Mouse (Mus musculus): Measurements from ENCODE around the gene Nek6.

Nek6 gene

GRCm38 (mm10) chr2:38523781-38524445, 12.5 kb downstream of the Nek6 start:
- ChIA-PET POLR2A (interaction anchor here in 2 of 4 experiments (0.6 to 7.4 kb wide), 12 partner anchors 8 to 78 kb away, joined by 3 to 58 read pairs (median 4); partner anchors contain the start of gene Nek6 (in 1 of the 2)), CTCF (interaction anchor here in 1 of 4 experiments (1.1 kb wide), 1 partner anchor 90 kb away, joined by 4 read pairs; no protein-coding TSS in a partner anchor)

- POLR2A ChIA-PET = interaction anchor here in 2 of 4 experiments (0.5 to 7.4 kb wide), 7 partner anchors 8 to 98 kb away, joined by 3 to 58 read pairs (median 5); no protein-coding TSS in a partner anchor
- CTCF ChIA-PET = no interaction called here
Observed at GRCm38 (mm10) chr2:38525034-38525433, 13.6 kb downstream of the Nek6 start.

GRCm38 (mm10) chr2:38529582-38530152, 18.2 kb downstream of the Nek6 start:
- POLR2A ChIA-PET = interaction anchor here in 3 of 4 experiments (0.6 to 3.3 kb wide), 10 partner anchors 8 to 43 kb away, joined by 3 to 25 read pairs (median 4); no protein-coding TSS in a partner anchor

GRCm38 (mm10) chr2:38530955-38531381, 19.5 kb downstream of the Nek6 start:
- CTCF ChIA-PET = no interaction called here
- POLR2A ChIA-PET = interaction anchor here in 2 of 4 experiments (1.0 to 3.3 kb wide), 3 partner anchors 9 to 14 kb away, joined by 3 to 25 read pairs (median 5); no protein-coding TSS in a partner anchor

More at GRCm38 (mm10) chr2:38529582-38530152, 18.2 kb downstream of the Nek6 start:
- CTCF ChIA-PET = interaction anchor here in 1 of 4 experiments (1.0 kb wide), 1 partner anchor 96 kb away, joined by 3 read pairs; no protein-coding TSS in a partner anchor

- ChIA-PET POLR2A (interaction anchor here in 2 of 4 experiments (0.8 to 7.2 kb wide), 10 partner anchors 8 to 53 kb away, joined by 3 to 141 read pairs (median 6); no protein-coding TSS in a partner anchor), CTCF (no interaction called here)
Observed at GRCm38 (mm10) chr2:38533322-38533721, 21.9 kb downstream of the Nek6 start.

- POLR2A ChIA-PET = interaction anchor here in 2 of 4 experiments (0.8 to 7.2 kb wide), 12 partner anchors 8 to 53 kb away, joined by 3 to 141 read pairs (median 6); no protein-coding TSS in a partner anchor
- CTCF ChIA-PET = interaction anchor here in 1 of 4 experiments (0.8 kb wide), 1 partner anchor 44 kb away, joined by 3 read pairs; no protein-coding TSS in a partner anchor
Observed at GRCm38 (mm10) chr2:38533767-38534166, 22.3 kb downstream of the Nek6 start.

- ChIA-PET CTCF (interaction anchor here in 2 of 4 experiments (0.8 to 1.4 kb wide), 2 partner anchors 44 to 63 kb away, joined by 3 to 4 read pairs; no protein-coding TSS in a partner anchor), POLR2A (interaction anchor here in 3 of 4 experiments (0.6 to 7.2 kb wide), 20 partner anchors 7 to 70 kb away, joined by 3 to 141 read pairs (median 4); partner anchors contain the start of gene Nek6 (in 1 of the 3))
Observed at GRCm38 (mm10) chr2:38534241-38534940, 22.9 kb downstream of the Nek6 start.

- CTCF ChIA-PET = interaction anchor here in 1 of 4 experiments (1.4 kb wide), 1 partner anchor 63 kb away, joined by 4 read pairs; no protein-coding TSS in a partner anchor
- POLR2A ChIA-PET = interaction anchor here (0.6 to 7.2 kb wide), 27 partner anchors 9 to 87 kb away, joined by 3 to 141 read pairs (median 5); partner anchors contain the start of gene Nek6 (in 1 of the 4)
Observed at GRCm38 (mm10) chr2:38535051-38535450, 23.6 kb downstream of the Nek6 start.

GRCm38 (mm10) chr2:38535521-38536220, 24.2 kb downstream of the Nek6 start:
- CTCF ChIA-PET = interaction anchor here in 1 of 4 experiments (1.4 kb wide), 1 partner anchor 62 kb away, joined by 4 read pairs; no protein-coding TSS in a partner anchor
- POLR2A ChIA-PET = interaction anchor here (0.8 to 7.2 kb wide), 37 partner anchors 7 to 468 kb away, joined by 3 to 141 read pairs (median 4); partner anchors contain the start of gene Nek6 (in 1 of the 4)

- CTCF ChIA-PET = no interaction called here
- POLR2A ChIA-PET = interaction anchor here in 3 of 4 experiments (0.8 to 7.2 kb wide), 32 partner anchors 8 to 468 kb away, joined by 3 to 141 read pairs (median 4); no protein-coding TSS in a partner anchor
Observed at GRCm38 (mm10) chr2:38536331-38536731, 24.9 kb downstream of the Nek6 start.

- CTCF ChIA-PET = no interaction called here
- POLR2A ChIA-PET = interaction anchor here in 2 of 4 experiments (0.5 to 7.2 kb wide), 8 partner anchors 8 to 128 kb away, joined by 3 to 141 read pairs (median 9); no protein-coding TSS in a partner anchor
Observed at GRCm38 (mm10) chr2:38539677-38540076, 28.2 kb downstream of the Nek6 start.

- CTCF ChIA-PET = interaction anchor here in 2 of 4 experiments (0.6 to 1.1 kb wide), 2 partner anchors 57 to 127 kb away, joined by 3 to 5 read pairs; no protein-coding TSS in a partner anchor
- POLR2A ChIA-PET = interaction anchor here in 2 of 4 experiments (1.2 to 2.2 kb wide), 7 partner anchors 11 to 29 kb away, joined by 3 to 12 read pairs (median 5); no protein-coding TSS in a partner anchor
Observed at GRCm38 (mm10) chr2:38540666-38541065, 29.2 kb downstream of the Nek6 start.

GRCm38 (mm10) chr2:38541101-38541500, 29.7 kb downstream of the Nek6 start:
- POLR2A ChIA-PET = interaction anchor here in 2 of 4 experiments (0.5 to 2.2 kb wide), 11 partner anchors 7 to 67 kb away, joined by 3 to 12 read pairs (median 3); no protein-coding TSS in a partner anchor
- CTCF ChIA-PET = interaction anchor here in 2 of 4 experiments (0.6 to 1.1 kb wide), 2 partner anchors 56 to 126 kb away, joined by 3 to 5 read pairs; no protein-coding TSS in a partner anchor

- CTCF ChIA-PET = no interaction called here
- POLR2A ChIA-PET = interaction anchor here in 2 of 4 experiments (0.5 to 5.6 kb wide), 14 partner anchors 7 to 66 kb away, joined by 3 to 25 read pairs (median 4); no protein-coding TSS in a partner anchor
Observed at GRCm38 (mm10) chr2:38541570-38541969, 30.1 kb downstream of the Nek6 start.

GRCm38 (mm10) chr2:38542366-38542765, 30.9 kb downstream of the Nek6 start:
- ChIA-PET POLR2A (interaction anchor here in 3 of 4 experiments (0.6 to 6.4 kb wide), 18 partner anchors 8 to 264 kb away, joined by 3 to 33 read pairs (median 5); no protein-coding TSS in a partner anchor), CTCF (interaction anchor here in 2 of 4 experiments (0.6 to 1.0 kb wide), 2 partner anchors 56 to 92 kb away, joined by 4 to 8 read pairs; no protein-coding TSS in a partner anchor)

- ChIA-PET POLR2A (interaction anchor here in 3 of 4 experiments (0.6 to 6.4 kb wide), 12 partner anchors 10 to 265 kb away, joined by 3 to 33 read pairs (median 5); no protein-coding TSS in a partner anchor), CTCF (interaction anchor here in 1 of 4 experiments (0.6 kb wide), 1 partner anchor 93 kb away, joined by 8 read pairs; no protein-coding TSS in a partner anchor)
Observed at GRCm38 (mm10) chr2:38543158-38543557, 31.7 kb downstream of the Nek6 start.

GRCm38 (mm10) chr2:38544341-38544740, 32.9 kb downstream of the Nek6 start:
- CTCF ChIA-PET = interaction anchor here in 1 of 4 experiments (0.5 kb wide), 1 partner anchor 188 kb away, joined by 3 read pairs; no protein-coding TSS in a partner anchor
- POLR2A ChIA-PET = interaction anchor here (0.6 to 8.5 kb wide), 20 partner anchors 8 to 86 kb away, joined by 3 to 141 read pairs (median 6); no protein-coding TSS in a partner anchor
